Mouse (Mus musculus) adrenal gland, postnatal 4 days (tissue): ENCODE measurements at regions not wholly inside any gene's neighbourhood (a gene's known extent, or its start where the extent isn't known, plus 50 kb on each side); places are given as distances from the start of the nearest gene placed in this dataset. TPM values are rescaled to one million over a fixed set of nuclear protein-coding genes. Genes with fewer than 3 reads are reported as not detected.

Source experiments
- microRNA-seq: library from miRNA; unstranded; fragments of <30 nt; microRNA quantifications from one replicate; pipeline ENCODE4 v1.2.0, GENCODE M21; 2021

Small RNAs in the stretch of these regions (microRNA-seq; reads per million reads assigned to microRNA genes)
- gene Gm22566: not detected
